Mouse (Mus musculus) liver, embryonic 14 days (tissue): ENCODE results near the gene Ifitm3. TPM values are rescaled to one million over a fixed set of nuclear protein-coding genes. Genes with fewer than 3 reads are reported as not detected.

ENCODE experiments used
- polyA plus RNA-seq: library from polyadenylated mRNA; depleted of rRNA; stranded (reverse); fragments of >200 nt; gene quantifications from 2 replicates; pipeline ENCODE4 v1.2.3, GENCODE M21; 2012; rRNA removed

Gene Ifitm3
- 28.7 and 41.6 TPM in 2 replicates for polyA plus RNA-seq

DNA sequence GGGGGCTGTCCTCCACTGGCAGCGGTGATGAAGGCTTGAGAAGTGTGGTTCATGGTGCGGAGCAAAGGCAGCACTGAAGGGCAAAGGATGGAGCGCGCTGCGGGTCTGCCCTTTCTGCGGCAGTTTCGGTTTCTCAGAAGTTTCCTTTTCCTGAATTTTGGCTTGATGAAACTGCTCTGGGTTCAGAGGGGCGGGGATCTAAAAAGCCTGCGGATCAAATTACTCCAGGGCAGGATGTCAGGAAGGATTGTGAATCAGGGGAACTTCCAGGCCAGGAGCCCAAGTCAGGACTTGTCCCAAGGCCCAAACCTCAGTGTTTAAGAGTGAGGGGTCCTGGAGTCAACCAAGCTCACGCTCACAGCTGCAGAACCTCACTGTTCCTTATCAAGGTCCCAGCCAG, at the start of gene Ifitm3:
Gene Ifitm3 (minus strand): TSS at position 178 of the 400 bp plus-strand sequence.

GRCm38 (mm10) chr7:141028831-141029230, 18.3 kb upstream of the Ifitm3 start, which contains the start of gene Gm17387:
TSS of gene Gm17387 (plus strand) at chr7:141029131.

GRCm38 (mm10) chr7:141017824-141018223, 7.3 kb upstream of the Ifitm3 start, which contains the start of gene Ifitm6:
TSS of gene Ifitm6 (minus strand) at chr7:141017924.

DNA sequence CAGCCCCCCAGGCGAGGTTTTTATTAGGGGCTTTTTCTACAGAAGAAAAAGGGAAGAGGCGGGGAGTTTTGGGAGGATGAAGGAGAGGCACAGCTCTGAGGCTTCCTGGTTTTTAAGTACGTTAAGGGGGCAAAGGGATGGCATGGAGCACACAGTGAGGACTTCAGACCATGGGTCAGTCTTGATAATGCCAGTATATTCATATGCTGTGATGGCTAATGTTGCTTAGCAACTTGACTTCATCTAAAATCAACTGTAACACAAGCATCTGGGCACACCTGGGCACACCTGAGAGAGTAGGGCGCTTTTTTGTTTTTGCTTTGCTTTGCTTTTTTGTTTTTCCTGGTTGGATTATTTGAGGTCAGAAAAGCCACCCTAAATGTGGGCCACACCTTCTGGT, 43.6 kb downstream of the Ifitm3 start, which contains the start of gene Ifitm1:
Gene Ifitm1 (plus strand): TSS at position 301 of the 400 bp plus-strand sequence.

Other genes with a start within 250 kb of the Ifitm3 start
- 0.06 and 0.07 TPM in 2 replicates for gene Cyp2e1, start 247.0 kb downstream of the Ifitm3 start, polyA plus RNA-seq
- 0.05 and 0.12 TPM in 2 replicates for gene Syce1, start 222.9 kb downstream of the Ifitm3 start, polyA plus RNA-seq
- 0.11 and 0.14 TPM in 2 replicates for gene Zfp941, start 188.6 kb downstream of the Ifitm3 start, polyA plus RNA-seq
- 7.3 and 8.3 TPM in 2 replicates for gene Urah, start 175.8 kb downstream of the Ifitm3 start, polyA plus RNA-seq
- not detected in 2 replicates for gene Scgb1c1, start 165.2 kb downstream of the Ifitm3 start, polyA plus RNA-seq
- not detected in 2 replicates for gene Odf3, start 163.0 kb downstream of the Ifitm3 start, polyA plus RNA-seq
- gene Gm45785, start 154.4 kb downstream of the Ifitm3 start, polyA plus RNA-seq = not detected in 2 replicates
- 14.7 and 15.6 TPM in 2 replicates for gene Ric8a, start 153.8 kb downstream of the Ifitm3 start, polyA plus RNA-seq
- 10.5 and 11.7 TPM in 2 replicates for gene Bet1l, start 153.2 kb downstream of the Ifitm3 start, polyA plus RNA-seq
- 50.0 and 57.2 TPM in 2 replicates for gene Psmd13, start 128.8 kb downstream of the Ifitm3 start, polyA plus RNA-seq
- 12.5 and 15.1 TPM in 2 replicates for gene Sirt3, start 128.5 kb downstream of the Ifitm3 start, polyA plus RNA-seq
- gene Cox8b, start 110.3 kb downstream of the Ifitm3 start, polyA plus RNA-seq = 0.48 TPM in 1 of 2 replicates, not detected in the other
- gene Nlrp6, start 89.9 kb downstream of the Ifitm3 start, polyA plus RNA-seq = 5.6 and 7.4 TPM in 2 replicates
- 6.0 and 7.0 TPM in 2 replicates for gene Pgghg, start 69.4 kb downstream of the Ifitm3 start, polyA plus RNA-seq
- gene Ifitm5, start 60.5 kb downstream of the Ifitm3 start, polyA plus RNA-seq = 0.38 and 0.46 TPM in 2 replicates
- gene Gm45717, start 54.8 kb downstream of the Ifitm3 start, polyA plus RNA-seq = not detected in 2 replicates
- 219 and 222 TPM in 2 replicates for gene Ifitm2, start 54.8 kb downstream of the Ifitm3 start, polyA plus RNA-seq
- gene Ifitm1, start 43.5 kb downstream of the Ifitm3 start, polyA plus RNA-seq = 29.1 and 33.2 TPM in 2 replicates
- 8.3 and 10.9 TPM in 2 replicates for gene Ifitm6, start 7.2 kb upstream of the Ifitm3 start, polyA plus RNA-seq
- gene Gm17387, start 18.4 kb upstream of the Ifitm3 start, polyA plus RNA-seq = not detected in 2 replicates
- 0.59 and 0.76 TPM in 2 replicates for gene B4galnt4, start 50.3 kb upstream of the Ifitm3 start, polyA plus RNA-seq
- gene Pkp3, start 67.4 kb upstream of the Ifitm3 start, polyA plus RNA-seq = 0.38 and 0.48 TPM in 2 replicates
- gene Sigirr, start 89.8 kb upstream of the Ifitm3 start, polyA plus RNA-seq = 9.1 and 10.7 TPM in 2 replicates
- gene Ano9, start 107.0 kb upstream of the Ifitm3 start, polyA plus RNA-seq = 0.36 TPM in 2 replicates
- gene Ptdss2, start 111.6 kb upstream of the Ifitm3 start, polyA plus RNA-seq = 62.0 and 81.0 TPM in 2 replicates
- 23.5 and 28.6 TPM in 2 replicates for gene Rnh1, start 162.1 kb upstream of the Ifitm3 start, polyA plus RNA-seq
- 67.7 and 68.0 TPM in 2 replicates for gene Hras, start 183.2 kb upstream of the Ifitm3 start, polyA plus RNA-seq
- gene Lrrc56, start 183.4 kb upstream of the Ifitm3 start, polyA plus RNA-seq = 13.2 and 14.8 TPM in 2 replicates
- gene Lmntd2, start 203.3 kb upstream of the Ifitm3 start, polyA plus RNA-seq = 1.6 and 2.0 TPM in 2 replicates
- gene Rassf7, start 205.1 kb upstream of the Ifitm3 start, polyA plus RNA-seq = 22.1 and 22.8 TPM in 2 replicates
- gene Phrf1, start 218.0 kb upstream of the Ifitm3 start, polyA plus RNA-seq = 10.8 and 16.2 TPM in 2 replicates